Comparison of ENCODE assay signal across 24 mouse cellular contexts in the genomic region with DNA sequence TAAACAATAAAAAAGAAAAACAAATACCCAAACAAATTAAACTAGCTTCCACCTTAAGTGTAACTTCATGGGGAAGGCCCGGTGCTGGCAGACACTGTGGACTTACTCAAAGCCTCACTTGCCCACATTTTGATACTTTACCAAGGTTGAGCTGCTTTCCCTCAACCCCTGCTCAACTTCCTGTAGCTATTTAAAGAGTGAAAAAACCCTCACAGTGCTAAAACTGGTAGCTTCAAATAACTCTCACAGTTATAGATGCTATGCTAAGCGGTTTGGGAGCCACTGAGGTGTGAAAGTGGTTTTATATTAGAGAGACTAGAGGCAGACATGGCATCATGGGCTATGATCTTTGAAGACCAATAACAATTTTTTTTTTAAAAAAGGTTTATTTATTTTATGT. TPM values are rescaled to one million over a fixed set of nuclear protein-coding genes. Genes with fewer than 3 reads are reported as not detected.
DNase-seq lines count a peak whose midpoint lies in the region; ATAC-seq and TF ChIP-seq lines count a peak whose summit lies in the region.
"Had no signal": no experiment of that assay in that cellular context is flagged by ENCODE, and none has a peak within 500 bp of the region (broad histone marks: within the 10 kb centered on the region; RNA-seq: fewer than 3 reads in every experiment).

No protein-coding gene starts in this region.

- peak; percentile 6 for DNase-seq in lung, postnatal 25 days (ENCODE audit: low spot score)
- no peak for DNase-seq in lung, postnatal 0 days (ENCODE audit: low spot score)
- peak; percentile 24 for DNase-seq in CD4-positive helper T cell, adult 2 months (ENCODE audit: low read depth, low spot score)
- DNase-seq in induced T-regulatory cell, adult 2 months (ENCODE audit: low read depth), result peak; percentile 29
- DNase-seq in splenic B cell, adult 2 months (ENCODE audit: low read depth, low spot score), result peak; percentile 69
- no peak for DNase-seq in adrenal gland, adult 2 months
- no peak for DNase-seq in layer of hippocampus, adult 8-10 months (ENCODE audit: low spot score in 2 of 2)
- DNase-seq: cerebellum, adult 11-12 months; cerebellum, postnatal 10 days; forebrain, postnatal 0 days; gastrocnemius, postnatal 36 days; heart, adult 2 months; kidney, adult 18-20 months; kidney, postnatal 10 days; layer of hippocampus, postnatal 36 days; right cerebral cortex, postnatal 4 days; thymus, postnatal 25 days had no signal

- H3K36me3 ChIP-seq in lung, postnatal 0 days (ENCODE audit: insufficient read depth, low read length), result peaks cover 49% of the 10 kb centered on the region; the same call in 1 of the 2 replicates
- peaks cover 16% of the 10 kb centered on the region; the same call in 1 of the 2 replicates for H3K36me3 ChIP-seq in splenic B cell, adult 2 months (ENCODE audit: control insufficient read depth, insufficient read depth, low read length, poor library complexity, severe bottlenecking)

- no peaks in the 10 kb centered on the region for H3K9me3 ChIP-seq in lung, postnatal 0 days (ENCODE audit: low read length)
- H3K9me3 ChIP-seq: embryonic facial prominence, embryonic 12.5 days; hindbrain, embryonic 12.5 days; megakaryocyte, embryonic 14.5 days; midbrain, embryonic 13.5 days; neural tube, embryonic 12.5 days had no signal

- H3K4me1 ChIP-seq in lung, postnatal 0 days (ENCODE audit: insufficient read depth, low read depth, low read length), result no peaks in the 10 kb centered on the region
- H3K4me1 ChIP-seq: embryonic facial prominence, embryonic 12.5 days; hindbrain, embryonic 12.5 days; midbrain, embryonic 13.5 days; neural tube, embryonic 12.5 days had no signal

- no peak overlapping the region for H3K9ac ChIP-seq in lung, postnatal 0 days (replicated peaks; ENCODE audit: low read depth)
- H3K9ac ChIP-seq: embryonic facial prominence, embryonic 12.5 days; forebrain, postnatal 0 days; hindbrain, embryonic 12.5 days; midbrain, embryonic 13.5 days; neural tube, embryonic 12.5 days had no signal

- no peak for TF ChIP-seq EP300 in lung, postnatal 0 days (IDR thresholded peaks at IDR 0.05)

- H3K4me3 ChIP-seq in lung, postnatal 0 days (ENCODE audit: low read depth, low read length), result no peak overlapping the region
- H3K4me3 ChIP-seq: embryonic facial prominence, embryonic 12.5 days; heart, adult 2 months; hindbrain, embryonic 12.5 days; layer of hippocampus, adult 2 months; megakaryocyte, embryonic 14.5 days; midbrain, embryonic 13.5 days; neural tube, embryonic 12.5 days had no signal

- WGBS in lung, postnatal 0 days, result 92% methylated on average over 2 of the region's 2 CpGs

- no peak for TF ChIP-seq CTCF in lung, postnatal 0 days (IDR thresholded peaks at IDR 0.05)

- no peak overlapping the region for H3K4me2 ChIP-seq in lung, postnatal 0 days (replicated peaks; ENCODE audit: low read depth, low read length)
- H3K4me2 ChIP-seq: embryonic facial prominence, embryonic 12.5 days; hindbrain, embryonic 12.5 days; midbrain, embryonic 13.5 days; neural tube, embryonic 12.5 days had no signal

- H3K27me3 ChIP-seq in lung, postnatal 0 days (replicated peaks; ENCODE audit: insufficient read depth, low read length), result no peaks in the 10 kb centered on the region
- H3K27me3 ChIP-seq in splenic B cell, adult 2 months (ENCODE audit: control insufficient read depth, insufficient read depth, low read length, poor library complexity, severe bottlenecking), result no peaks in the 10 kb centered on the region
- H3K27me3 ChIP-seq: embryonic facial prominence, embryonic 12.5 days; hindbrain, embryonic 12.5 days; megakaryocyte, embryonic 14.5 days; midbrain, embryonic 13.5 days; neural tube, embryonic 12.5 days had no signal

- no peak overlapping the region for H3K27ac ChIP-seq in lung, postnatal 0 days (ENCODE audit: low read length)
- H3K27ac ChIP-seq: embryonic facial prominence, embryonic 12.5 days; heart, adult 2 months; hindbrain, embryonic 12.5 days; layer of hippocampus, adult 2 months; midbrain, embryonic 13.5 days; neural tube, embryonic 12.5 days had no signal

- ATAC-seq in lung, postnatal 0 days, result no peak
- ATAC-seq: forebrain, postnatal 0 days; midbrain, embryonic 13.5 days had no signal

RNA-seq across cellular contexts. Expression of a gene that starts 30.6 kb away (rescaled TPM):
- 20.9 and 21.3 TPM in 2 replicates for polyA plus RNA-seq in lung, postnatal 0 days (2015; fragmentation: Nextera tagmentation; extraction: Ambion mirVana)
- 10 to 100 TPM; 48.2 to 55.7 TPM for total RNA-seq in adrenal gland, adult 2 months (2021)
- 3.6 and 4.6 TPM in 2 replicates for polyA plus RNA-seq in adrenal gland, adult 2 months (2012; rRNA removed)
- 10 to 100 TPM; 50.4 to 56.5 (median 55.9) TPM for total RNA-seq in layer of hippocampus, adult 8-10 months (2022)

RNA-seq across cellular contexts. Expression of a gene that starts 56.1 kb away (rescaled TPM):
- 31.4 and 38.4 TPM in 2 replicates for polyA plus RNA-seq in lung, postnatal 0 days (2015; fragmentation: Nextera tagmentation; extraction: Ambion mirVana)
- total RNA-seq in adrenal gland, adult 2 months (2021), result 1 to 10 TPM in 1 of 2 experiments, under 1 TPM in 1; 0.26 to 1.2 TPM
- 0.33 and 0.55 TPM in 2 replicates for polyA plus RNA-seq in adrenal gland, adult 2 months (2012; rRNA removed)
- 1 to 10 TPM; 1.3 to 3.4 (median 1.7) TPM for total RNA-seq in layer of hippocampus, adult 8-10 months (2022)
- total RNA-seq: gastrocnemius, postnatal 36 days; heart, postnatal 25 days had no signal

Comparison
In these comparisons a context has a peak if more than half of its experiments do, and no peak if none do; other contexts are left out.
1. DNase-seq: peak in lung, postnatal 25 days (single experiment), CD4-positive helper T cell, adult 2 months (single experiment), induced T-regulatory cell, adult 2 months (single experiment) and splenic B cell, adult 2 months (single experiment); none in lung, postnatal 0 days (single experiment), adrenal gland, adult 2 months (single experiment) and layer of hippocampus, adult 8-10 months (0 of 2).